Mouse (Mus musculus): Measurements from ENCODE around the gene Calu. TPM values are rescaled to one million over a fixed set of nuclear protein-coding genes. Genes with fewer than 3 reads are reported as not detected.

The Calu gene
- polyA plus RNA-seq, 1 experiment: 19.3 TPM

DNA sequence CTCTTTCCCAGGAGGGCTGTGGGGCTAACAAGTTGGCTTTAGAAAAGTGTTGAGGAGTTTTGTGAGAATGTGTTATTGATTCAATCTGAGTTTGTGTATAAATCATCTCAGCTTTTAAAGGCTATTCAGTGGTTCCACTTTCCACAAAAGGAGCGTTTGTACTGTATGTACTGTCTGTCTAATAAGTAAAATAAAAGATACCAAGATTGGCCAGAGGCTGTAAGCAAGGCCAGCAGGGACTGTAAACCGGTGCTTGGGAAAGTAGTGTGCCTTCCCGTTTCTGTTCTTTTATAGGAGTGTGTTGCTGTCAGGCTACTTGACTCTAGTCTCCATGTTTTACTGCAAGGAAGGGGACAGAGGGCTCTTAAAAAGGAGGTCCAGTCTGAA lies 15.3 kb downstream of the Calu start:
- WGBS: 76% methylated on average over 3 of the region's 3 CpGs
- Histone ChIP-seq H3K4me3 (ENCODE audit: low read depth, low read length) (no peak overlapping the region), H3K4me1 (ENCODE audit: control insufficient read depth, insufficient read depth, insufficient read length, low read length) (no peaks in the 10 kb centered on the region), H3K27ac (ENCODE audit: insufficient read depth, low read depth, low read length) (no peak overlapping the region), H3K36me3 (ENCODE audit: control insufficient read depth, insufficient read depth, low read length) (peaks cover 43% of the 10 kb centered on the region), H3K27me3 (ENCODE audit: control insufficient read depth, insufficient read depth, low read length) (no peaks in the 10 kb centered on the region)
- TF ChIP-seq CTCF (IDR thresholded peaks at IDR 0.05; ENCODE audit: extremely low read depth, insufficient read length, insufficient replicate concordance, low read depth, low read length) (no peak), POLR2A (IDR thresholded peaks at IDR 0.05; ENCODE audit: low read depth, low read length) (no peak)

GRCm38 (mm10) chr6:29365277-29365676 lies 17.4 kb downstream of the Calu start:
- TF ChIP-seq POLR2A (IDR thresholded peaks at IDR 0.05; ENCODE audit: low read depth, low read length): no peak
- no peak for TF ChIP-seq CTCF (IDR thresholded peaks at IDR 0.05; ENCODE audit: extremely low read depth, insufficient read length, insufficient replicate concordance, low read depth, low read length)
- Histone ChIP-seq H3K27ac (ENCODE audit: insufficient read depth, low read depth, low read length) (no peak overlapping the region), H3K4me3 (ENCODE audit: low read depth, low read length) (no peak overlapping the region), H3K27me3 (ENCODE audit: control insufficient read depth, insufficient read depth, low read length) (no peaks in the 10 kb centered on the region), H3K36me3 (ENCODE audit: control insufficient read depth, insufficient read depth, low read length) (peaks cover 40% of the 10 kb centered on the region), H3K4me1 (ENCODE audit: control insufficient read depth, insufficient read depth, insufficient read length, low read length) (no peaks in the 10 kb centered on the region)
- WGBS: 93% methylated on average over 1 of the region's 1 CpGs

- Histone ChIP-seq H3K4me3 (ENCODE audit: low read depth, low read length) (no peak overlapping the region), H3K27me3 (ENCODE audit: control insufficient read depth, insufficient read depth, low read length) (no peaks in the 10 kb centered on the region), H3K4me1 (ENCODE audit: control insufficient read depth, insufficient read depth, insufficient read length, low read length) (no peaks in the 10 kb centered on the region), H3K36me3 (ENCODE audit: control insufficient read depth, insufficient read depth, low read length) (peaks cover 40% of the 10 kb centered on the region), H3K27ac (ENCODE audit: insufficient read depth, low read depth, low read length) (no peak overlapping the region)
- TF ChIP-seq POLR2A (IDR thresholded peaks at IDR 0.05; ENCODE audit: low read depth, low read length) (no peak), CTCF (IDR thresholded peaks at IDR 0.05; ENCODE audit: extremely low read depth, insufficient read length, insufficient replicate concordance, low read depth, low read length) (no peak)
- WGBS: 73% methylated on average over 4 of the region's 4 CpGs
These were observed 29.5 kb downstream of the Calu start for GRCm38 (mm10) chr6:29377386-29377785.

DNA sequence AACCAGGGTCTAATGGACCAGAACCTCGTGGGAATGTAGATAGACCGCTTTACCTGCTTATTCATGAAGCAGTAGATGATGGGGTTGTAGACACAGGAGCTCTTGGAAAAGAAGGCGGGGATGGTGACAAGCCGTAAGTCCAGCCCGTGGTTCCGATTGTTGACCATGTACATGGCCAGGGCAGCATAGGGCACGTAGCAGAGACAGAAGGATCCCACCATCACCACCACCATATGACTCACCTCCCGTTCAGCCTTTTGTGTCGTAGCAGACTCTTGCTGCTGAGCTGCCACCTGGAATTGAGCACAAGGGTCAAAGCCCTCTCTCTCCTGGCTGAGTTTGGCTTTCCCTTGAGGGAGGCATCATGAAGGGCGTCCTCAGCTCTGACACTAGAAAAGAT lies 30.8 kb downstream of the Calu start:
- H3K27ac ChIP-seq (ENCODE audit: insufficient read depth, low read depth, low read length): no peak overlapping the region
- no peak overlapping the region for H3K4me3 ChIP-seq (ENCODE audit: low read depth, low read length)
- H3K27me3 ChIP-seq (ENCODE audit: control insufficient read depth, insufficient read depth, low read length): no peaks in the 10 kb centered on the region
- no peaks in the 10 kb centered on the region for H3K4me1 ChIP-seq (ENCODE audit: control insufficient read depth, insufficient read depth, insufficient read length, low read length)
- peaks cover 31% of the 10 kb centered on the region for H3K36me3 ChIP-seq (ENCODE audit: control insufficient read depth, insufficient read depth, low read length)
- 90% methylated on average over 10 of the region's 10 CpGs for WGBS
- TF ChIP-seq CTCF (IDR thresholded peaks at IDR 0.05; ENCODE audit: extremely low read depth, insufficient read length, insufficient replicate concordance, low read depth, low read length) (no peak), POLR2A (IDR thresholded peaks at IDR 0.05; ENCODE audit: low read depth, low read length) (no peak)

- no peaks in the 10 kb centered on the region for H3K4me1 ChIP-seq (ENCODE audit: control insufficient read depth, insufficient read depth, insufficient read length, low read length)
- H3K4me3 ChIP-seq (ENCODE audit: low read depth, low read length): no peak overlapping the region
- no peaks in the 10 kb centered on the region for H3K27me3 ChIP-seq (ENCODE audit: control insufficient read depth, insufficient read depth, low read length)
- no peak overlapping the region for H3K27ac ChIP-seq (ENCODE audit: insufficient read depth, low read depth, low read length)
- 93% methylated on average over 6 of the region's 6 CpGs for WGBS
- TF ChIP-seq POLR2A (IDR thresholded peaks at IDR 0.05; ENCODE audit: low read depth, low read length) (no peak), CTCF (IDR thresholded peaks at IDR 0.05; ENCODE audit: extremely low read depth, insufficient read length, insufficient replicate concordance, low read depth, low read length) (no peak)
- peaks cover 21% of the 10 kb centered on the region for H3K36me3 ChIP-seq (ENCODE audit: control insufficient read depth, insufficient read depth, low read length)
These were observed 32.1 kb downstream of the Calu start for GRCm38 (mm10) chr6:29379954-29380353.

DNA sequence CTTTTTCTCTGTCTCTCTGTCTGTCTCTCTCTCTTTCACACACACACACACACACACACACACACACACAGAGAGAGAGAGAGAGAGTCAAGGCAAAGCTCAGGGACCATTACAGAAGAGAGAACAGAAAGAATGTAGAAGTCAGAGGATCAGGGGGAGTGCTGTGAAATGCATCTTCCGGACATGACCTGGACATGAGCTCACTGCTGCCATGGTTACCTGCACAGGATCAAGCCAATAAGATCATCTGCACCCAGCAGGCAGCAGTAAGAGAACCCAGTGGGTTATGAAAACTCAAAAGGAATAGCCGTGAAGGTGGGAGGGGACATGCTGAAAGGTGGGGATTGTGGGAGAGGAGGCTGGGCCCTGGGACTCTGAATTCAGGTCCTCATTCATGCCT lies 34.6 kb downstream of the Calu start:
- H3K27me3 ChIP-seq (ENCODE audit: control insufficient read depth, insufficient read depth, low read length): no peaks in the 10 kb centered on the region
- peaks cover under 1% of the 10 kb centered on the region for H3K36me3 ChIP-seq (ENCODE audit: control insufficient read depth, insufficient read depth, low read length)
- H3K4me1 ChIP-seq (ENCODE audit: control insufficient read depth, insufficient read depth, insufficient read length, low read length): no peaks in the 10 kb centered on the region
- 54% methylated on average over 2 of the region's 2 CpGs for WGBS
- no peak overlapping the region for H3K27ac ChIP-seq (ENCODE audit: insufficient read depth, low read depth, low read length)
- H3K4me3 ChIP-seq (ENCODE audit: low read depth, low read length): no peak overlapping the region
- no peak for TF ChIP-seq CTCF (IDR thresholded peaks at IDR 0.05; ENCODE audit: extremely low read depth, insufficient read length, insufficient replicate concordance, low read depth, low read length)
- TF ChIP-seq POLR2A (IDR thresholded peaks at IDR 0.05; ENCODE audit: low read depth, low read length): no peak

DNA sequence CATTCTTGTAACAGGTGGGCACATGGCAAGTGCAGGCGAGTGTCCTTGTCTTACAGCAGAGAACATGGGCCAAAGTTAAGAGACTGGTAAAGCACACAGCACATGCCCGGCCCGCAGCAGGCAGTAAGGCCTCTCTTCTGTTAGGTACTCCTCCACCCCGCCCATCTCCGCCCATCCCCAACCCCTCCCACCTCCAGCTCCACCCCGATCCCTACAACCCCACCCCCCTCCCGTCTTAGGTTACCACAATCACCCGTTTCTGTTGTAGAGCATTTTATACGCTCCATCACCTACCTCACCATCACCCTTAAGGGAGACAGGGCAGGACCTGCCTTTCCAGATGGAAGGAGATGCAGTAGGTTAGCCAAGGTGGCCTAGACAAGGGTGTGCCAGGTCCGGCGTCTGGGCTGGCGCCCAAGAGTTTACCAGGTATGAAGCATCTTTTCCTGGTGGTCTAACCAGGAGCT lies 40.2 kb downstream of the Calu start, which contains the start of gene Opn1sw:
Gene Opn1sw, minus strand, starts transcription at position 417 of the 467 bp plus-strand sequence.
- peak within 1 kb of the TSS; percentile 53 for H3K4me3 ChIP-seq (ENCODE audit: low read depth, low read length)
- no peaks in the 10 kb centered on the region for H3K27me3 ChIP-seq (ENCODE audit: control insufficient read depth, insufficient read depth, low read length)
- peaks cover 7% of the 10 kb centered on the region; the same call in 1 of the 2 replicates for H3K4me1 ChIP-seq (ENCODE audit: control insufficient read depth, insufficient read depth, insufficient read length, low read length)
- no peaks in the 10 kb centered on the region for H3K36me3 ChIP-seq (ENCODE audit: control insufficient read depth, insufficient read depth, low read length)
- WGBS: 6% methylated on average over 12 of the region's 12 CpGs
- H3K27ac ChIP-seq (ENCODE audit: insufficient read depth, low read depth, low read length): no peak within 1 kb of the TSS
- no peak for TF ChIP-seq CTCF (IDR thresholded peaks at IDR 0.05; ENCODE audit: extremely low read depth, insufficient read length, insufficient replicate concordance, low read depth, low read length)
- TF ChIP-seq POLR2A (IDR thresholded peaks at IDR 0.05; ENCODE audit: low read depth, low read length): no peak

Measured in small intestine, adult 2 months (tissue).